ENCODE assay signal across 13 mouse cellular contexts in genomic region chr9:113645837-113646169, GRCm38 (mm10).
DNase-seq lines count a peak whose midpoint lies in the region; ATAC-seq and TF ChIP-seq lines count a peak whose summit lies in the region.
"Had no signal": no experiment of that assay in that cellular context is flagged by ENCODE, and none has a peak within 500 bp of the region (broad histone marks: within the 10 kb centered on the region; RNA-seq: fewer than 3 reads in every experiment).

No protein-coding gene starts in this region.

- no peaks in the 10 kb centered on the region for H3K79me2 ChIP-seq in CH12.LX (replicated peaks; ENCODE audit: control insufficient read depth, extremely low read depth, insufficient read depth, poor library complexity, severe bottlenecking)

- no peak for TF ChIP-seq POLR2A in CH12.LX (IDR thresholded peaks at IDR 0.05; ENCODE audit: low read depth, low read length)

- no peak for TF ChIP-seq EP300 in CH12.LX (IDR thresholded peaks at IDR 0.05; ENCODE audit: low read length)

- no peaks in the 10 kb centered on the region for H3K27me3 ChIP-seq in heart, embryonic 11.5 days (ENCODE audit: control insufficient read depth, insufficient read depth, low read length)
- no peaks in the 10 kb centered on the region for H3K27me3 ChIP-seq in CH12.LX (replicated peaks)
- no peaks in the 10 kb centered on the region for H3K27me3 ChIP-seq in hindbrain, embryonic 14.5 days (ENCODE audit: control insufficient read depth, insufficient read depth, low read length)
- H3K27me3 ChIP-seq in midbrain, embryonic 14.5 days (ENCODE audit: control insufficient read depth, insufficient read depth, low read length) = no peaks in the 10 kb centered on the region
- H3K27me3 ChIP-seq: heart, embryonic 13.5 days; lung, embryonic 15.5 days had no signal

- no peak overlapping the region for H3K4me3 ChIP-seq in heart, embryonic 11.5 days (ENCODE audit: low read depth, low read length)
- no peak overlapping the region for H3K4me3 ChIP-seq in CH12.LX (replicated peaks in 1 of 3; ENCODE audit: low read depth in 2 of 3, low read length in 2 of 3, poor library complexity in 1 of 3)
- no peak overlapping the region for H3K4me3 ChIP-seq in hindbrain, embryonic 14.5 days (replicated peaks; ENCODE audit: low read length)
- no peak overlapping the region for H3K4me3 ChIP-seq in midbrain, embryonic 14.5 days (replicated peaks; ENCODE audit: low read depth, low read length)
- H3K4me3 ChIP-seq: erythroblast, embryonic 14.5 days; heart, embryonic 13.5 days; layer of hippocampus, adult 2 months; lung, embryonic 15.5 days had no signal

- in situ Hi-C loops in CH12.LX (cut with MboI; ENCODE audit: low pct_ligation_motif_present, low pct_unique_long_range_greater_than_20kb, low sequenced_read_pairs) = loop anchor here (25.0 kb wide), 1 partner anchor 209 kb away; no protein-coding TSS in a partner anchor

- H3K27ac ChIP-seq in heart, embryonic 11.5 days (ENCODE audit: low read depth, low read length) = no peak overlapping the region
- H3K27ac ChIP-seq in CH12.LX (ENCODE audit: insufficient read depth, low read depth) = no peak overlapping the region
- no peak overlapping the region for H3K27ac ChIP-seq in hindbrain, embryonic 14.5 days
- no peak overlapping the region for H3K27ac ChIP-seq in midbrain, embryonic 14.5 days (replicated peaks; ENCODE audit: low read depth, low read length)
- H3K27ac ChIP-seq: heart, embryonic 13.5 days; layer of hippocampus, adult 2 months; lung, embryonic 15.5 days had no signal

- 39% methylated on average over 5 of the region's 5 CpGs for WGBS in heart, embryonic 11.5 days (ENCODE audit: insufficient replicate concordance)
- 43% methylated on average over 5 of the region's 5 CpGs for WGBS in hindbrain, embryonic 14.5 days
- WGBS in midbrain, embryonic 14.5 days = 44% methylated on average over 5 of the region's 5 CpGs

- DNase-seq in heart, adult 11 months = no peak
- DNase-seq in CH12.LX (ENCODE audit: extremely low read depth) = no peak
- DNase-seq in hindbrain, embryonic 14.5 days (ENCODE audit: low spot score) = no peak
- DNase-seq in midbrain, embryonic 14.5 days = no peak
- DNase-seq in heart, adult 9 months (ENCODE audit: low spot score in 2 of 2) = no peak
- no peak for DNase-seq in thymus, postnatal 4 days
- DNase-seq in ovary, postnatal 10 days (ENCODE audit: low spot score) = no peak

- ATAC-seq in heart, embryonic 11.5 days (replicated peaks; ENCODE audit: insufficient number of reproducible peaks, low FRiP score, low TSS enrichment) = 0 out of 2 replicates have a peak, but pooled peaks have one; percentile 27
- ATAC-seq in hindbrain, embryonic 14.5 days (ENCODE audit: low FRiP score) = 0 out of 2 replicates have a peak, but pooled peaks have one; percentile 11
- peak; percentile 57; the same call in 1 of the 2 replicates for ATAC-seq in midbrain, embryonic 14.5 days (ENCODE audit: low FRiP score, low TSS enrichment)
- ATAC-seq: inflammation-experienced regulatory T-cells, adult 6 months had no signal

- H3K4me1 ChIP-seq in heart, embryonic 11.5 days (ENCODE audit: control insufficient read depth, insufficient read depth, low read length) = no peaks in the 10 kb centered on the region
- H3K4me1 ChIP-seq in CH12.LX (ENCODE audit: control insufficient read depth in 1 of 2, insufficient read depth in 2 of 2) = peaks cover 0 to 10% of the 10 kb centered on the region in 2 experiments; a peak in 3 of 4 replicates
- peaks cover 5% of the 10 kb centered on the region for H3K4me1 ChIP-seq in hindbrain, embryonic 14.5 days (replicated peaks; ENCODE audit: control insufficient read depth, insufficient read depth, low read length)
- no peaks in the 10 kb centered on the region for H3K4me1 ChIP-seq in midbrain, embryonic 14.5 days (ENCODE audit: control insufficient read depth, insufficient read depth, low read length)
- H3K4me1 ChIP-seq: heart, embryonic 13.5 days; lung, embryonic 15.5 days had no signal

- H3K9me3 ChIP-seq in heart, embryonic 11.5 days (replicated peaks; ENCODE audit: control insufficient read depth, low read length) = no peaks in the 10 kb centered on the region
- H3K9me3 ChIP-seq in CH12.LX (replicated peaks; ENCODE audit: low read length) = no peaks in the 10 kb centered on the region
- H3K9me3 ChIP-seq in hindbrain, embryonic 14.5 days (ENCODE audit: control insufficient read depth, low read length) = no peaks in the 10 kb centered on the region
- H3K9me3 ChIP-seq in midbrain, embryonic 14.5 days (ENCODE audit: control insufficient read depth, low read length) = no peaks in the 10 kb centered on the region
- H3K9me3 ChIP-seq: heart, embryonic 13.5 days; lung, embryonic 15.5 days had no signal

- no peak for TF ChIP-seq CTCF in CH12.LX (conservative IDR thresholded peaks at IDR 0.05 in 1 of 2, IDR thresholded peaks at IDR 0.05 in 1 of 2; ENCODE audit: low read depth in 2 of 2, low read length in 2 of 2)

- no peak for TF ChIP-seq RAD21 in CH12.LX (IDR thresholded peaks at IDR 0.05; ENCODE audit: low read depth, low read length)

- H3K4me2 ChIP-seq in heart, embryonic 11.5 days = no peak overlapping the region
- H3K4me2 ChIP-seq in CH12.LX (ENCODE audit: insufficient read depth, low read depth, poor library complexity, severe bottlenecking) = no peak overlapping the region
- no peak overlapping the region for H3K4me2 ChIP-seq in hindbrain, embryonic 14.5 days (replicated peaks)
- H3K4me2 ChIP-seq in midbrain, embryonic 14.5 days (ENCODE audit: low read length) = no peak overlapping the region
- H3K4me2 ChIP-seq: lung, embryonic 15.5 days had no signal

- dilution Hi-C loops in CH12.LX (cut with MboI; ENCODE audit: extremely low pct_ligation_motif_present, extremely low pct_unique_long_range_greater_than_20kb, low sequenced_read_pairs) = no loop called here

- H3K36me3 ChIP-seq in heart, embryonic 11.5 days (ENCODE audit: control insufficient read depth, insufficient read depth, low read length) = no peaks in the 10 kb centered on the region
- H3K36me3 ChIP-seq in CH12.LX (replicated peaks in 1 of 2; ENCODE audit: control insufficient read depth in 1 of 2, insufficient read depth in 1 of 2, low read length in 1 of 2) = no peaks in the 10 kb centered on the region
- no peaks in the 10 kb centered on the region for H3K36me3 ChIP-seq in hindbrain, embryonic 14.5 days (replicated peaks; ENCODE audit: control insufficient read depth, insufficient read depth)
- H3K36me3 ChIP-seq in midbrain, embryonic 14.5 days (ENCODE audit: control insufficient read depth, insufficient read depth, low read length) = no peaks in the 10 kb centered on the region
- H3K36me3 ChIP-seq: heart, embryonic 13.5 days; lung, embryonic 15.5 days had no signal

- no peak overlapping the region for H3K9ac ChIP-seq in heart, embryonic 11.5 days (ENCODE audit: low read depth, low read length)
- H3K9ac ChIP-seq in CH12.LX (ENCODE audit: insufficient read depth, low read depth) = no peak overlapping the region
- no peak overlapping the region for H3K9ac ChIP-seq in hindbrain, embryonic 14.5 days
- H3K9ac ChIP-seq in midbrain, embryonic 14.5 days (replicated peaks; ENCODE audit: low read length) = no peak overlapping the region
- H3K9ac ChIP-seq: heart, embryonic 13.5 days; lung, embryonic 15.5 days had no signal

TF ChIP-seq in CH12.LX, 34 proteins besides CTCF, POLR2A, EP300 and RAD21:
- TF ChIP-seq E2F4 (IDR thresholded peaks at IDR 0.05; ENCODE audit: insufficient replicate concordance, low read depth, low read length) (no peak), SMC3 (IDR thresholded peaks at IDR 0.05; ENCODE audit: low read depth, low read length) (no peak), MAX (IDR thresholded peaks at IDR 0.05; ENCODE audit: low read length) (0 out of 2 replicates have a peak, but pooled peaks have one; percentile 32), UBTF (IDR thresholded peaks at IDR 0.05; ENCODE audit: low read depth, low read length) (no peak), NELFE (IDR thresholded peaks at IDR 0.05; ENCODE audit: low read depth, low read length) (0 out of 2 replicates have a peak, but pooled peaks have one; percentile 24), POLR2AphosphoS2 (IDR thresholded peaks at IDR 0.05; ENCODE audit: low read depth, low read length) (no peak)
